In the genomic region with DNA sequence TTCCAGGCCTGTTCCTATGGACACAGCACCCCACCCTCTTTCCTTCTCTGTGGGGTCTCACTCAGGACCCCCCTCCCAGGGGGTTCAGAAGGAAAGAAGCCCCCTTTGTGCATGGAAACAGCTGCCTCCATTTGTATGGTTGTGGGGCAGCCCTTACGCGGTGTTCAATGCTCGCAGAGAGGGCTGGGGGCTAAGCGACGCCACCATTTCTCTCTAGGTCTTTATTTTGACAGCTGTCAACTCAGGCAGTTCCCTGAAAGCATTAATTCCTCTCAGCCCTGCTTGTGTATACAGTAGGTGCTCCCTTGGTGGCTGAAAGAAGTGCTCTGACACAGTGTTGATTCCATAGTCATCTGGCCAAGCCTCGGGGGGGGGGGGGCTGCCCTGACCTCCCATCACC, we compare ENCODE assay signal across 21 mouse cellular contexts. TPM values are rescaled to one million over a fixed set of nuclear protein-coding genes. Genes with fewer than 3 reads are reported as not detected.
A peak's percentile ranks its signal among the peaks of the same experiment; 100 is the strongest.
DNase-seq lines count a peak whose midpoint lies in the region; ATAC-seq lines count a peak whose summit lies in the region.
"Had no signal": no experiment of that assay in that cellular context is flagged by ENCODE, and none has a peak within 500 bp of the region (broad histone marks: within the 10 kb centered on the region; RNA-seq: fewer than 3 reads in every experiment).

No protein-coding gene starts in this region.

- no peaks in the 10 kb centered on the region for H3K9me3 ChIP-seq in heart, embryonic 10.5 days
- H3K9me3 ChIP-seq in heart, embryonic 12.5 days (replicated peaks): no peaks in the 10 kb centered on the region
- no peaks in the 10 kb centered on the region for H3K9me3 ChIP-seq in neural tube, embryonic 13.5 days
- no peaks in the 10 kb centered on the region for H3K9me3 ChIP-seq in forebrain, embryonic 13.5 days (replicated peaks)
- H3K9me3 ChIP-seq: embryonic facial prominence, embryonic 15.5 days; heart, embryonic 15.5 days had no signal

- no peak overlapping the region for H3K4me2 ChIP-seq in heart, embryonic 12.5 days
- no peak overlapping the region for H3K4me2 ChIP-seq in neural tube, embryonic 13.5 days
- H3K4me2 ChIP-seq in forebrain, embryonic 13.5 days: no peak overlapping the region; the same call in 1 of the 2 replicates
- H3K4me2 ChIP-seq: embryonic facial prominence, embryonic 15.5 days; heart, embryonic 15.5 days; hindbrain, embryonic 14.5 days had no signal

- no peaks in the 10 kb centered on the region for H3K36me3 ChIP-seq in heart, embryonic 10.5 days
- no peaks in the 10 kb centered on the region for H3K36me3 ChIP-seq in heart, embryonic 12.5 days
- H3K36me3 ChIP-seq in neural tube, embryonic 13.5 days: no peaks in the 10 kb centered on the region
- H3K36me3 ChIP-seq in forebrain, embryonic 13.5 days (ENCODE audit: poor library complexity, severe bottlenecking): no peaks in the 10 kb centered on the region
- H3K36me3 ChIP-seq: embryonic facial prominence, embryonic 15.5 days; heart, embryonic 15.5 days had no signal

- no peak overlapping the region for H3K4me3 ChIP-seq in heart, embryonic 10.5 days
- H3K4me3 ChIP-seq in heart, embryonic 12.5 days: no peak overlapping the region
- H3K4me3 ChIP-seq in neural tube, embryonic 13.5 days: no peak overlapping the region
- no peak overlapping the region for H3K4me3 ChIP-seq in forebrain, embryonic 13.5 days
- H3K4me3 ChIP-seq: embryonic facial prominence, embryonic 15.5 days; erythroblast, embryonic 14.5 days; heart, embryonic 15.5 days had no signal

- DNase-seq in heart, embryonic 10.5 days (ENCODE audit: low spot score): no peak
- DNase-seq in neural tube, embryonic 10.5 days (ENCODE audit: extremely low spot score, low spot score): no peak
- no peak for DNase-seq in urinary bladder, adult 18-20 months (ENCODE audit: low spot score in 2 of 2)
- DNase-seq in cerebellum, adult 8-10 months: no peak
- DNase-seq: adrenal gland, postnatal 14 days; cerebellum, adult 18-20 months; cerebellum, postnatal 10 days; gastrocnemius, postnatal 36 days; heart, adult 11 months; heart, postnatal 14 days had no signal

- H3K9ac ChIP-seq in heart, embryonic 12.5 days: no peak overlapping the region
- H3K9ac ChIP-seq in neural tube, embryonic 13.5 days: no peak overlapping the region
- 0 out of 2 replicates have a peak overlapping the region, but pooled peaks have one; percentile 13 for H3K9ac ChIP-seq in forebrain, embryonic 13.5 days
- H3K9ac ChIP-seq: embryonic facial prominence, embryonic 15.5 days; heart, embryonic 15.5 days; hindbrain, embryonic 14.5 days had no signal

- peaks cover 66% of the 10 kb centered on the region for H3K27me3 ChIP-seq in heart, embryonic 10.5 days (ENCODE audit: insufficient read depth, poor library complexity, severe bottlenecking)
- peaks cover 39% of the 10 kb centered on the region for H3K27me3 ChIP-seq in heart, embryonic 12.5 days (replicated peaks)
- peaks cover 26% of the 10 kb centered on the region; the same call in 1 of the 2 replicates for H3K27me3 ChIP-seq in neural tube, embryonic 13.5 days
- no peaks in the 10 kb centered on the region for H3K27me3 ChIP-seq in forebrain, embryonic 13.5 days
- H3K27me3 ChIP-seq: CH12.LX; embryonic facial prominence, embryonic 15.5 days; Patski had no signal

- ATAC-seq in heart, embryonic 12.5 days (ENCODE audit: insufficient number of reproducible peaks, low FRiP score): no peak
- no peak for ATAC-seq in neural tube, embryonic 13.5 days (ENCODE audit: low read depth)
- ATAC-seq in forebrain, embryonic 13.5 days: peak; percentile 14
- ATAC-seq: activated CD4-positive, CD25-positive, alpha-beta regulatory T cell, adult 4 months; intestine, embryonic 16.5 days; Patski had no signal

- H3K27ac ChIP-seq in heart, embryonic 10.5 days: peak overlapping the region; percentile 16; the same call in 1 of the 2 replicates
- H3K27ac ChIP-seq in heart, embryonic 12.5 days (ENCODE audit: poor library complexity, severe bottlenecking): no peak overlapping the region
- 0 out of 2 replicates have a peak overlapping the region, but pooled peaks have one; percentile 13 for H3K27ac ChIP-seq in neural tube, embryonic 13.5 days (replicated peaks)
- peak overlapping the region; percentile 79 for H3K27ac ChIP-seq in forebrain, embryonic 13.5 days
- H3K27ac ChIP-seq: embryonic facial prominence, embryonic 15.5 days; heart, embryonic 15.5 days; hindbrain, embryonic 14.5 days had no signal

- H3K4me1 ChIP-seq in heart, embryonic 10.5 days: peaks cover 37% of the 10 kb centered on the region
- H3K4me1 ChIP-seq in heart, embryonic 12.5 days (replicated peaks): peaks cover 11% of the 10 kb centered on the region
- peaks cover 52% of the 10 kb centered on the region for H3K4me1 ChIP-seq in neural tube, embryonic 13.5 days (replicated peaks)
- H3K4me1 ChIP-seq in forebrain, embryonic 13.5 days: peaks cover 82% of the 10 kb centered on the region
- H3K4me1 ChIP-seq: heart, embryonic 15.5 days had no signal

- 69% methylated on average over 6 of the region's 6 CpGs for WGBS in heart, embryonic 10.5 days
- WGBS in heart, embryonic 12.5 days: 77% methylated on average over 6 of the region's 6 CpGs
- WGBS in neural tube, embryonic 13.5 days: 47% methylated on average over 6 of the region's 6 CpGs
- WGBS in forebrain, embryonic 13.5 days: 36% methylated on average over 6 of the region's 6 CpGs

RNA-seq across cellular contexts. Expression of a gene that starts 15.0 kb away (rescaled TPM):
- polyA plus RNA-seq in heart, embryonic 10.5 days (2016; fragmentation: Nextera tagmentation; extraction: Ambion mirVana): 0.07 TPM in 1 of 2 replicates, not detected in the other
- not detected in 2 replicates for polyA plus RNA-seq in heart, embryonic 12.5 days (2016; fragmentation: Nextera tagmentation; extraction: Ambion mirVana)
- 0.33 and 0.58 TPM in 2 replicates for polyA plus RNA-seq in neural tube, embryonic 13.5 days (2015; fragmentation: Nextera tagmentation; extraction: Ambion mirVana)
- 1.1 and 1.8 TPM in 2 replicates for polyA plus RNA-seq in forebrain, embryonic 13.5 days (2015; fragmentation: Nextera tagmentation; extraction: Ambion mirVana)
- polyA plus RNA-seq: activated CD4-positive, CD25-positive, alpha-beta regulatory T cell, adult 4 months; erythroblast, embryonic 14.5 days; heart, embryonic 15.5 days had no signal

RNA-seq across cellular contexts. Expression of a gene that starts 40.1 kb away (rescaled TPM):
- polyA plus RNA-seq in heart, embryonic 10.5 days (2016; fragmentation: Nextera tagmentation; extraction: Ambion mirVana): 2.7 and 16.3 TPM in 2 replicates
- polyA plus RNA-seq in heart, embryonic 12.5 days (2016; fragmentation: Nextera tagmentation; extraction: Ambion mirVana): 0.78 and 1.00 TPM in 2 replicates
- polyA plus RNA-seq in neural tube, embryonic 13.5 days (2015; fragmentation: Nextera tagmentation; extraction: Ambion mirVana): 47.5 and 48.5 TPM in 2 replicates
- polyA plus RNA-seq in forebrain, embryonic 13.5 days (2015; fragmentation: Nextera tagmentation; extraction: Ambion mirVana): 7.1 and 7.7 TPM in 2 replicates
- polyA plus RNA-seq: erythroblast, embryonic 14.5 days had no signal
